Mouse (Mus musculus) kidney, adult 2 months (tissue): ENCODE measurements around the gene Tubb2a. TPM values are rescaled to one million over a fixed set of nuclear protein-coding genes. Genes with fewer than 3 reads are reported as not detected.

Experiments
- DNase-seq: peaks from one replicate; pipeline ENCODE4 v3.0.0; 2021
- H3K27ac ChIP-seq: fragments of 200-500 bp; 2 replicates; pipeline ENCODE4 v1.5.1; 2012; ENCODE audit warnings: low read depth, low read length, control low read depth, inconsistent platforms; ENCODE audit not compliant: insufficient read depth
- H3K27me3 ChIP-seq: fragments of 200-500 bp; replicated peaks from 2 replicates; pipeline ENCODE4 v1.6.1; 2012; ENCODE audit warnings: mild to moderate bottlenecking, moderate library complexity, low read length, inconsistent platforms; ENCODE audit not compliant: control insufficient read depth, insufficient read depth
- H3K36me3 ChIP-seq: fragments of 200-500 bp; 2 replicates; pipeline ENCODE4 v1.6.1; 2012; ENCODE audit warnings: mild to moderate bottlenecking, moderate library complexity, low read length, inconsistent platforms; ENCODE audit not compliant: control insufficient read depth, insufficient read depth
- H3K4me1 ChIP-seq: fragments of 200-500 bp; 2 replicates; pipeline ENCODE4 v1.6.1; 2011; ENCODE audit warnings: low read length; ENCODE audit not compliant: control insufficient read depth, insufficient read depth
- H3K4me3 ChIP-seq: fragments of 200-500 bp; 2 replicates; pipeline ENCODE4 v1.5.1; 2011; ENCODE audit warnings: mild to moderate bottlenecking, low read depth, low read length, control low read depth; ENCODE audit not compliant: insufficient read depth
- CTCF ChIP-seq: fragments of 200-500 bp; conservative IDR thresholded peaks from 2 replicates; pipeline ENCODE4 v1.5.1; 2011; ENCODE audit warnings: low read depth, mild to moderate bottlenecking, control low read depth, low read length, moderate library complexity, mixed read lengths; ENCODE audit not compliant: insufficient read depth, insufficient read length
- POLR2A ChIP-seq: fragments of 200-500 bp; IDR thresholded peaks from one replicate; pipeline ENCODE4 v1.6.1; 2011; ENCODE audit warnings: low read depth, low read length, control low read depth
- WGBS: fragments of 180-500 bp; shearing (Covaris S2); methylation state at CpG from one replicate; pipeline ENCODE4 v1.1.7; 2018; 5-methylcytosine and 5-hydroxymethylcytosine counted together
- polyA plus RNA-seq: library from polyadenylated mRNA; depleted of rRNA; stranded (reverse); fragments of >200 nt; gene quantifications from 2 replicates; pipeline ENCODE4 v1.2.3, GENCODE M21; 2012

The Tubb2a gene
- polyA plus RNA-seq, 1 experiment, result 152 TPM

- TF ChIP-seq CTCF (no peak), POLR2A (no peak)
- 89% methylated on average over 2 of the region's 2 CpGs for WGBS
- no peaks in the 10 kb centered on the region for H3K36me3 ChIP-seq
- peaks cover 8% of the 10 kb centered on the region; the same call in 1 of the 2 replicates for H3K4me1 ChIP-seq
- no peaks in the 10 kb centered on the region for H3K27me3 ChIP-seq
- no peak overlapping the region for H3K4me3 ChIP-seq
- DNase-seq, result no peak
- H3K27ac ChIP-seq, result no peak overlapping the region
These were observed 28.4 kb upstream of the Tubb2a start for GRCm38 (mm10) chr13:34106256-34106655.

GRCm38 (mm10) chr13:34105364-34105763 lies 27.6 kb upstream of the Tubb2a start:
- no peak for TF ChIP-seq CTCF
- TF ChIP-seq POLR2A, result no peak
- Histone ChIP-seq H3K27ac (no peak overlapping the region), H3K27me3 (no peaks in the 10 kb centered on the region), H3K36me3 (no peaks in the 10 kb centered on the region), H3K4me1 (peaks cover 6% of the 10 kb centered on the region; the same call in 1 of the 2 replicates), H3K4me3 (no peak overlapping the region)
- no peak for DNase-seq
- 80% methylated on average over 1 of the region's 1 CpGs for WGBS

GRCm38 (mm10) chr13:34101908-34102307 lies 24.1 kb upstream of the Tubb2a start:
- H3K4me1 ChIP-seq, result no peaks in the 10 kb centered on the region
- no peaks in the 10 kb centered on the region for H3K36me3 ChIP-seq
- H3K27me3 ChIP-seq, result no peaks in the 10 kb centered on the region
- WGBS, result 79% methylated on average over 9 of the region's 9 CpGs
- no peak overlapping the region for H3K4me3 ChIP-seq
- TF ChIP-seq POLR2A, result no peak
- no peak for TF ChIP-seq CTCF
- no peak overlapping the region for H3K27ac ChIP-seq
- no peak for DNase-seq

- DNase-seq, result no peak
- H3K36me3 ChIP-seq, result no peaks in the 10 kb centered on the region
- TF ChIP-seq CTCF (no peak), POLR2A (no peak)
- no peak overlapping the region for H3K4me3 ChIP-seq
- 96% methylated on average over 10 of the region's 10 CpGs for WGBS
- peaks cover 3% of the 10 kb centered on the region; the same call in 1 of the 2 replicates for H3K4me1 ChIP-seq
- H3K27me3 ChIP-seq, result no peaks in the 10 kb centered on the region
- H3K27ac ChIP-seq, result no peak overlapping the region
These were observed 23.4 kb upstream of the Tubb2a start for GRCm38 (mm10) chr13:34101247-34101646.

- Histone ChIP-seq H3K4me1 (peaks cover 6% of the 10 kb centered on the region; the same call in 1 of the 2 replicates), H3K36me3 (no peaks in the 10 kb centered on the region), H3K27ac (no peak overlapping the region), H3K4me3 (no peak overlapping the region), H3K27me3 (no peaks in the 10 kb centered on the region)
- TF ChIP-seq POLR2A (no peak), CTCF (no peak)
- DNase-seq, result no peak
- WGBS, result 91% methylated on average over 3 of the region's 3 CpGs
These were observed 22.9 kb upstream of the Tubb2a start for GRCm38 (mm10) chr13:34100733-34101132.

- DNase-seq, result peak; percentile 17
- no peaks in the 10 kb centered on the region for H3K27me3 ChIP-seq
- WGBS, result 62% methylated on average over 3 of the region's 3 CpGs
- no peaks in the 10 kb centered on the region for H3K36me3 ChIP-seq
- TF ChIP-seq CTCF (no peak), POLR2A (no peak)
- H3K27ac ChIP-seq, result peak overlapping the region; percentile 11
- H3K4me1 ChIP-seq, result peaks cover 6% of the 10 kb centered on the region; the same call in 1 of the 2 replicates
- H3K4me3 ChIP-seq, result no peak overlapping the region
These were observed 19.3 kb upstream of the Tubb2a start for GRCm38 (mm10) chr13:34097086-34097485.

- Histone ChIP-seq H3K27me3 (no peaks in the 10 kb centered on the region), H3K36me3 (no peaks in the 10 kb centered on the region), H3K4me1 (peaks cover 6% of the 10 kb centered on the region; the same call in 1 of the 2 replicates), H3K4me3 (no peak overlapping the region), H3K27ac (peak overlapping the region; percentile 13)
- TF ChIP-seq CTCF, result no peak
- TF ChIP-seq POLR2A, result no peak
- 46% methylated on average over 4 of the region's 4 CpGs for WGBS
- DNase-seq, result peak; percentile 58
These were observed 18.6 kb upstream of the Tubb2a start for GRCm38 (mm10) chr13:34096455-34096854.
